Mouse (Mus musculus) ES-Bruce4 (cell line): ENCODE data around the gene Mib2.

Experiments
- CTCF ChIP-seq: IDR thresholded peaks from one replicate; pipeline ENCODE4 v1.8.1; 2011; ENCODE audit warnings: low read depth, low read length
- POLR2A ChIP-seq: IDR thresholded peaks from one replicate; pipeline ENCODE4 v1.8.1; 2011; ENCODE audit warnings: low read length; ENCODE audit not compliant: insufficient read depth

- no peak for TF ChIP-seq POLR2A
- TF ChIP-seq CTCF = no peak
Observed at GRCm38 (mm10) chr4:155692421-155692820, 23.4 kb upstream of the Mib2 start.
